Mouse (Mus musculus): Measurements from ENCODE around the gene Pdhx.

Pdhx gene

DNA sequence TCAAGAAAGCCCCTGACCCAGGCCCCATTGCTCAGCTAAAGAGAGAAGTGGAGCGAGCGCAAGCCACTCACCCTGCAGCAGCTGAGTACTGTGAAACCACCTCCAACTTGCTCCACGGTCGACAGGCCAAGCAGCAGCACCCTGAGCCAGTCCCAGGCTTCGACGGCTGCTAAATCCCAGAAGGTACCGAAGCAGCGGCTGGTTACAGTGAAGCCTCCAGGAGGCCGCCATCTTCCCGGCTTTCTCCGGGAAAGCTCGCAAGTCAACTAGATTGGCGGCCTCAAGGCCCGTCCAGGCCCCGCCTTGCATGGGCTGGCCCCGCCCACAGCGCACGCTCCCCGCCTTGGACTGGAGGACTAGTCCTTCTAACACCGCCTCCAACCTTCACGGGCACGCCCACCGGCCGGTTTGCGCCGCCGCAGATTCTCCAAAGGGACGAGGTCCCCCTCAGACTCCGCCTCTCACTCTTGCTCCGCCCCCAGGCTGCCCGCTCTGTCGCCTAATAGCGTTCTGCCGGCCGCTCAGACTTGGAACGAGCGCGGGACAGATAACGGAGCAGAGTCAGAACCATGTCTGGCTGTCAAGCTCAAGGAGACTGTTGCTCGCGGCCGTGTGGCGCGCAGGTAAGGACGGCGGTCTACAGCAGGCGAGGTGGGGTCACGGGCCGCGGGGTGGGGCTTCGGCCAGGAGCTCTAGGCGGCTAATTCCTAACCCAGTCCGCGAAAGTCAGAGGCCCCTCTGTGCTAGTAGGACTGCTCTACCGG lies at the start of gene Pdhx, which contains the start of gene Apip:
Pdhx (minus strand) TSS at position 295 of the 764 bp plus-strand sequence.
Apip (plus strand) TSS at position 457 of the 764 bp plus-strand sequence.
- DNase-seq (ENCODE audit: low spot score), result peak; percentile 100

DNA sequence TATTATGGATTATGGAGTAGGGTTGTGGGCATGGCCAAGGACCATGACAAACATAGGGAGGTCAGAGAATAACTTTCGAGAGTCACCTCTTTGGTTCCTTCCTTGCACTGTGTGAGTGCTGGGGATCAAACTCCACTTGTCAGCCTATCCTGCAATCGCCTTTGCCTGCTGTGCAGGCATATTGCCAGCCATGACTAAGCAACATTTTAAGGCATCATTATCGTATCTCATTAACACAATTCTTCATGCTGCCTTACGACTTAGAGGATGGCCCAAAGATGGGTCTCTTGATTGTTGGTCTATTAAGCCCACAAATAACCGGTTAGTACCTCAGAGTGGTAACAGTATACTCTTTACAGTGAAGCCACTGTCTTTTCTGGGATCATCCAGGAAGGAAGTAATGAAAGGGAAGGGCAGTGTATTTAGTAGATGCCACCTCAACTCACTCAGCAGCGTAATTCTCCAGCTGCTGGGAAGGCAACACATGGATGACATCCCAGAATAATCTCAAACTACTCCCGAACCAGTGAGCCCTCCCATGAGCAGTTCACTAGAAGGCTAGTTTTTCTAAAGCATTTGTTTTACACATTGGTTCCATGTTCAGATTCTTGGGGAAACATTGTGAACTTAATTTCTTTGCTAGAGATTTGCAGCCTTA lies 46.0 kb upstream of the Pdhx start:
- no peak for DNase-seq (ENCODE audit: low spot score)

DNA sequence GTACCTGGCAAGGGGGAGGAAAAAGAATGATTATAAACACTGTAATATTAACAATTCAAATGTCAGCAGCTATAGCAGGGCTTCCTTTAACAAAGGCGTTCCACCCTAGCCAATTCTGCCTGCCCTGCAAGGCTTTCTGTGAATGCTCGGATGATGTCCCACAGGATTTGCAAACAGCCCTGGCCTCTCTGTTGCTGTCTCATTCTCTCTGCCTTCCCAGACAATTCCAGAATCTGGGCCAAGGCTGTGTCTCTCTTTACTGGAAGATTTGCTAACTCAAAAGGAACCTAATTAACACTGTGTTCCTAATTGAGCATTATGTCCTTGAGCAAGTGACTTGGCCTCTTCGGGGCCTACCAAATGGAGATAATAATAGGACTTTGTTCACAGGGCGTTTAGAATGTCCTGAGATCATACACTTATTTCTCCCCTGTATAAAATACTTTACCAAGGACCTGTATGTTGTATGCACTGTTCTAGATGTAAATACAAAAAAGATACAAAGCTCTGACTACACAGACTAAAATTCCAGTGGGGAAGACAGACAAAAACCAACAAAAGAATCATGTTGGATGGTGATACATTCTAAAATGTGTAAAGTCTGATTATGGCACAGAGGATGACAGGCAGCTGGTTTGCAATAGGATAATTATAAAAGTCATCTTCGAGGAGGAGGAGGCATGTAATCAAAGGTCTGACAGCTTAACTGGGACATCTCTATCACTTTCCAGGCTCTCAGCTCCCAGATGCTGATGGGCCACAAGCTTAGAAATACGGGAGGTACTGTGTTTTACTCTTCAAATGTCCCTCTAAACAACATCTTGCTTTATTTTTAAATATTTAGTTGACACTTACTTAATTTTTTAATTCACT lies 45.2 kb upstream of the Pdhx start:
- no peak for DNase-seq (ENCODE audit: low spot score)

DNA sequence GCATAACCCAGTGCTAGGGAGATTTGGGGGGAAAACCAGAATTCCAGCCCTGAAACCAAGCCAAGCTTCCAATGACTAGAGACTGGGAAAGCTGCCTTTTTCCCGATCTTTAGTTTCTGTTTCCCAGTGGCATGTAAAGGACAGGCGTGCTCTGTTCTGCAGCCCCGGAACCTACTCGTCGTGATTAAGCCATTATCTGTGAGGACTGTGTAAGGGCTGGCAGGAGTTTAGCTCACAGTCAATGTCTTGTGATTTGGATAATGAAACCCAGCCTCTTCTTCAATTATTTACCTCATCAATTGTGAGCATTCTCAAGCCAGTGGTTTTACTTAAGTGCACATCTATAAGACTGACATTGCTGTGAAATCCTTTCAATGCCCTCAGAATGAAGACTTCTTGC lies 43.9 kb upstream of the Pdhx start:
- DNase-seq (ENCODE audit: low spot score), result peak; percentile 18

DNA sequence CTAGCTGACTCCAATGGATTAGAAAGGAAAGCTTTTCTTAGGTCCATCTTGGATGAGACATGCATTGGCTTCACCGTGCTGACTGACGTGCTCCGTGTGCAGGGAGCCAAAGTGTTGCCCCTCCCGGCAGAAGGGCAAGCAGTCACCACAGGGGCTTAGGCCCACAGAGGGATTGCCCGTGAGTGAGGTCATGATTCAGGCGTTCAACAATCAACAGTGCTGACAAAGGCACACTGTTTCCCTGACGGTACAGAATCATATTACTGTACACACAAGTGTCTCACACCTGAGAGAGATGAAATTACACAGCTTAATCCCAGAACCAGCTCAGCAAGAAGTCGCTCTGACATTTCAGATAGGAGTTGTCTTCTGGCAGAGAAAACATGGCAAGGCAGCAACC lies 38.4 kb upstream of the Pdhx start:
- DNase-seq (ENCODE audit: low spot score), result no peak

DNA sequence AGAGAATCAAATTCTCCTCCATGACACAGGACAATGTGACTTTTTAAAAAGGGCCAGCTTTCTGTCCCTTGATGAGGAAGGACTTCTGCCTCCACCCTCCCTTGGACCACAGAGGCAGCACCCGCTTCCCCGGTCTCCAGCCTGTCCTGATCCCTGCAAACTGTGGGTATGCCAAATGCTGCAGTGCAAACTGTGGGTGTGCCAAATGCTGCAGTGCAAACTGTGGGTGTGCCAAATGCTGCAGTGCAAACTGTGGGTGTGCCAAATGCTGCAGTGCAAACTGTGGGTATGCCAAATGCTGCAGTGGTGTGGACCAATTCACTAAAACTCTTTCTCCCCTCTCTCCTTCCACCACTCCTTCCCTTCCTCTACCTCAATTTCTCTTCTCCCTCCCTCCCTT lies 32.9 kb upstream of the Pdhx start:
- no peak for DNase-seq (ENCODE audit: low spot score)

DNA sequence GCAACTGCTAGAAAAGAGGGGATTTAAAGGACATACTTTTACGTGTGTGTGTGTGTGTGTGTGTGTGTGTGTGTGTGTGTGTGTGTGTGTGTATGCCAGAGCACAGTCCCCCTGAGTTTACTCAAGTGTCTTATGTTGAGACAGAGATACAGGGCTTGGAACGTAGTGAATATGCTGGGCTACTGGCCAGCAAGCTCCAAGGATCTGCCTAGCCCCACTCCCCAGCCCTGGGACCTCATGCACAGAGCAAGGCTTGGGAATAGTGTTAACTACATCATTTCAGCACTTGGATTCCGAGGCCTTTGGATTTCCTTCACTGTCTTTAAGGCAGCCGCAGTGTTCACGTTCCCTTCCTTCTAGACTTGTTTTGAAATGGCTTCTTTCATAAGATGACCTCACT lies 29.3 kb upstream of the Pdhx start:
- DNase-seq (ENCODE audit: low spot score), result no peak

DNA sequence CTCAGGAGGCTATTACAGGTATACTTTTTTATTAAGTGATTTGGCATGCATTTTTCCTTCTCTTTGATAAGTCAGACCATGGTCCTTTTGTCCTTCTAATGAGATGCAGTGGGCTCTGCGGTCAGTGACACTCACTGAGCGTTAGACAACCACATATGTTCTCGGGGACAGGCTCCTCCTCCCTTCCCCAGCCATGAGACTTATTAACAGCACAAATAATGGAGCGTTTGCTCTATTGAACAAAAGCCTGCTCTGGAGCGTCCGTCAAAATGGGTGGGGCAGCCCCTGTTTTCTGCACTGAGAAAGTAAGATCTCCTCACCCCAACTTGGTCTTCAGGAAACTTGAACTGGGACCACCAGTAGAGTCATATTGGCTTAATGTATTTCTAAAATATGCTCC lies 16.2 kb upstream of the Pdhx start:
- no peak for DNase-seq (ENCODE audit: low spot score)

DNA sequence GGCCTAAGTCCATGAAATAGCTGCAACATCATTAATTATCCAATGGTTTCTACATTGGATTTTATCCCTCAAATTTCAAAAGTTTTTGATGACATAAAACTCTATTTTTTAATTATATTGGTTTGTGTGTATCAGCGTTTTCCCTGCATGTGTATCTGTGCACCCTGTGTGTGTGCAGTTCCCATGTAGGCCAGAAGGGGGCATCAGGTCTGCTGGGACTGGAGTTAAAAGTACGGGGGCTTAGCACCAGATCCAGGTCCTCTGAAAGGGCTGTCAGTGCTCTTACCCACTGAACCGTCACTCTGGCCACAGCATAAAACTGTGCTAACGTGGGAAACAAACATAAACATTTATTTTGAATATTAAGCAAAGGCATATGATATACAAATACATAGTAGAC lies 14.8 kb upstream of the Pdhx start:
- DNase-seq (ENCODE audit: low spot score), result no peak

DNA sequence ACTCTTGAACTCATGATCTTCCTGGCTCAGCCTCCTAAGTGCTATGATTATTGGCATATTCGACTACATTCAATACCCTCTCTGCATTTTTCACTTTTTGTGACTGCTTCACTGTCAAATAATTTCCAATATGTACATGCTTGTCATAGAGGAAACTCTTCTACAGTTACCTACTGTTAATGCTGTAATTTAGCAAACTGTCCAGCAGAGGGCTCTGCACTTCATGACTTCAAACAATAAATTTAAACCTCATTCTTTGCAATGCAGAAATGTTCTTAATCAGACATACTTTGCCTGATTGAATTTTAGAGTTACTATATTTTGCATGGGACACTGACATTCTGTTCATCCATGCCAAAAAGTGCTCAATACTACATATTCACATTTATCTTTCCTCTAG lies 13.1 kb upstream of the Pdhx start:
- DNase-seq (ENCODE audit: low spot score), result peak; percentile 68

DNA sequence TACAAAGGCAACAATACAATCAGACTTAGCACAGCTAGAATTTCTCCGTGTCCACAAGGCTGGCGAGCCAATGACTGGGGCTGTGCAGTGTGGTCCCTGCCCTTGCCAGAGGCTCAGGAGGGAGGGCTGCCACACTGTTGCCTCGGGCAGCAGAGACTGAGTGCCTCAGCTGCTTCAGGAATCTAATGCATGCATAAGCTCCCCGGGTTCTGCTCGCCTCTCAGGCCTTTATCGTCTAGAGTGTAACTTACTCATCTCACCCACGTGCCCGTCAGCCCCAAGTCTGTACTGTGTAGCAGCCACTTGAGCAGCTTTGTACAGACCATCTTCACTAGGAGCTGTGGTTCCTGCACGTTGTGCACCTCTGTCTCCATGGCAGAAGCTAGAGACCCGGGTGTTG lies 12.3 kb upstream of the Pdhx start:
- DNase-seq (ENCODE audit: low spot score), result no peak

DNA sequence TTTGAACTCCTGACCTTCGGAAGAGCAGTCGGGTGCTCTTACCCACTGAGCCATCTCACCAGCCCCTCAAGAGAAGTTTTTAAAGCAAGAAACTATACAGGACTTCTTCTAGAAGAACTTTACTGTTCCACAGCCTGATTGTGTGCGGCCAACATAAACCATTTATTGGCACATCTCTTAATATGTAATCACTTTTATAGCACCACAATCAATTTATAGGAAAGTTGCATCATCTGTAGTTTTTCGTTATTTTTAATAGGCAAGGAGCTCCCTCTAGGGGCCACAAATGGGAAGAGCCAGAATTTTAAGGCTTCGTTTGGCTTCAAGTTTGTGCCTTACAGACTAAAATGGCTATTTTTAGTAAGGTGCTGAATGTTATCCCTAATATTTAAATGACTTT lies 11.1 kb upstream of the Pdhx start:
- peak; percentile 60 for DNase-seq (ENCODE audit: low spot score)

DNA sequence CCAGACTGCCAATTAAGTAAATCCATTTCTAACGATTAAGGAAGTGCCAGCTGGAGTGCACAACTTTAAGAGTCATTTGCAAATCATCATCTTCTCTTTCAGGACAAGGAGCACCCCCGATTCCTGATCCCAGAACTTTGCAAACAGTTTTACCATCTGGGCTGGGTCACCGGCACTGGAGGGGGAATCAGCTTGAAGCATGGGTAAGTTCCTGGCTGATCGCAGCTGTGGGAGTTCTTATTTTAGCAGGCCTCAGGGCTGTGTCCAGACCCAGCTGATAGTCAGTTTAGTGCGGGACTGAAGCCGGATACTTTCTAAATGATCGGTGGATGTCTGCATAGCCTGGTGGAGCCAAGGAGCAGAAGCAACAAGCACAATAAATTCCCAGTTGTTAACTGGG lies 9.5 kb upstream of the Pdhx start:
- DNase-seq (ENCODE audit: low spot score), result no peak

DNA sequence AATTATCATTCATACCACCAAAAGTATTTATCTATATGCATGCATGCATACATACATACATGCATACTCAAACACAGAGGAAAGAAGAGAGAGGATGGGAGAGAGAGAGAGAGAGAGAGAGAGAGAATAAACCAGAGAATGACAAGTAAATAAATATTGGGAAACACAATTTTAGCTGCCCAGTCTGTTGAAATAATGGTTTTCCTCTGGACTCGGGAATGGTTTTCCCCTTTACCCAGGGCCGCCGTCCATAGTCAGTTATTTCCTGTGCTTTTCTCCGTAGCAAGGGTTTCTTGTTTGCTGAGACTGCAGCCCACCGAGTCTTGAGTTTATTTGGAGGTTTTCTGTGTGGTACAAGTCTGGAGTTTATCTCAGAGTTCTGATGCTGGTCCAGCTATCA lies 8.4 kb upstream of the Pdhx start:
- DNase-seq (ENCODE audit: low spot score), result peak; percentile 54

DNA sequence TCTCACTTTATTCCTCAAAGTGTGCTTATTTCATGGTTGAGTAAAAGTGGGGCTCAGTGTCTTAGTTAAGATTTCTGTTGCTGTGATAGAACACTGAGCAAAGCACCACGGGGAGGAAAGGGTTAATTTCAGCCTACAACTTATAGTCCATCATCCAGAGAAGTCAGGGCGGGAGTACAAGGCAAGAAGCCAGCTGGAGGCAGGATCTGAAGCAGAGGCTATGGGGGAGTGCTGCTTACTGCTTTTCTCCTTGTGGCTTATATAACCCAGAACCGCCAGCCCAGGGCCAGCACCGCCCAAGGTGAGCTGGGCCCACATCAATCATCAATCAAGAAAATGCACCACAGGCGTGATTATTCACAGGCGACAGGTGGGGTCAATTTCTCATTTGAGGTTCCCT lies 7.8 kb upstream of the Pdhx start:
- no peak for DNase-seq (ENCODE audit: low spot score)

DNA sequence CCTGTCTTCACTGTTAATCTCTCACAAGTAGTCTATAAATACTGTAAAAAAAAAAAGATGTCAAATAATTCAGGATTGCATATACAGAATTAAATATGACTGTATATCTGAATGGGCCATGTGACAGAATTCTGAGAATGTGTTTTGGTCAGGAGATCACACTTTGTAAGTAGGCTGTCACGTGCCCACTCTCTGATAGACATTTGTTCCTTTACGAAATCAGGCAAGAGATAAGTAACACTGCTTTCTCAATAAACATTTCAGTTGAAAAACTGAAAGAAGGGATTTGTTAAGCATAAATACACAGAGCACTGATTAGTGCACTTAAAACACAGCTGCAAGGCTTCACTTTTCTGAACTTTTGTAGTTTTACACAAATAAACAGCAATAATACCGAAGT lies 2.7 kb downstream of the Pdhx start:
- no peak for DNase-seq (ENCODE audit: low spot score)

DNA sequence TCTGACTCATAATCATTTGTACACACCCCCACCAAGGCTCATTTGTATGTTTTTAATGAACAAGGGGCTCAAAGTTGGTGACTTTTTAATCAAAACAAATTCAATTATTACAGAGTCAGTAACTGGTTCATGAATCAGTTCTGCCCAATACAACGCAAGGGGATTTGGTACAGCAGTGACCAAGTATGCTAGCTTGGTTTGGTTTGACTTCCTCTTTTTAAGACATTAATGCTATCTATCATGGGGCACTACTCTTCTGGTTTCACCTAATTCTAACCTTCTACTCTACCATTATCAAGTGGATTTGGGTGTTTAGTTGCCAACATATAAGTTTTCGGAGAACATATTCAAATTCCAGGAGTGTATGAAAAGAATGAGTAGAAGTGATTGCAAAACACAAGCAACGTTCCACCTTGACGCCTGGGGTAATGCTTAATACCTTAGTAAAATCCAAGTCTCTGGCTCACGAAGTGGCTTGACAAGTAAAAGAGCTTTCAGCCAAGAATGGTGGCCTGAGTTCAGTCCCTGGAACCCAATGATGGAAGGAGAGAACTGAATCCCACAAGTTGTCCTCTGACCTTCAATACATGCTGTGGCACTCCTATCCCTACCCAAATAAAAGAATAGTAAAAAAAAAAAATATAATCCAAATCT lies 3.4 kb downstream of the Pdhx start:
- no peak for DNase-seq (ENCODE audit: low spot score)

DNA sequence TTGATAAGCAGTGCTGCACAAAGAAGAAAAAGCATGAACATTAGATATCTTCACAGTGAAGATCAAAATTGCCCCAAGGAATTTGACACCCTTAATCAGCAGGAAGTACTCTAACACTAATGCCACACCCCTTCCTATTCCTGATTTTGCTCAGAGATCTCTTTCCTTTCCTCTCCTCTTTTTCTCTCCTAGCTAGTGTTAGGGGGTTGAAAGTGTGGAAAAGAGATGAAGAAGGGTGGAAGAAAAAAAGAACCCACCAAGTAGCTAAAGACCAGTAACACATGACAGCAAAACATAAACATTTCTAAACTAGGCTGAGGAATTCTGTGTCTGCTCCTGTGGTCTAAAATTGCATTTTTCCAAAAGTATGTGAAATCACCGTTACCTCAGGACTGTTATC lies 4.7 kb downstream of the Pdhx start:
- no peak for DNase-seq (ENCODE audit: low spot score)

DNA sequence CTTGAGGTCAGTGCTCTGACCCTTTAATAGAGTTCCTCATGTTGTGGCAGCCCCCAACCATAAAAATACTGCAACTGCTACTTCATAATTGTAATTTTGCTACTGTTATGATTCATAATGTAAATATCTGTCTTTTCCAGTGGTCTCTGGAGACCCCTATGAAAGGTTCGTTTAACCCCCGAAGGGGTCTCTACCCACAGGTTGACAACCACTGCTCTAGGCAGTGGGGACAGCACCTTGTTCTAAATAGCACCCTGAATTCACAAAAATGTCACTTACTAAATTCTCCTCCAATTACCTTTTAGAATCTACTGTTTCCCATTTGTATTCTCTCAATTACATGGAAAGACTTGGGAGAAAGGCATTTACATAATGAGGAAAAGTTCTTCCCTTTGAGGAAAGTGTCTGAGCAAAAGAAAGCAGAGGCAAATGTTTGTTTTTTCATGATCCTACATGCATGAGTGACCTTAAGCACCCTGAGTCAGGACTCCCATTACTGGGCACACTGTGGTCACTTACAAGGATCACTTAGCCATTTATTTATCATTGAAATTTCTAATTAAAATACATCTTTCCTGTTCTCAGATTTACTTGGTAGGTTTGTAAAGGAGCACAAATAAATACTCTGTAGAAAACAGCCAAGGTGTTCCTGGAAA lies 5.6 kb downstream of the Pdhx start:
- DNase-seq (ENCODE audit: low spot score), result no peak

DNA sequence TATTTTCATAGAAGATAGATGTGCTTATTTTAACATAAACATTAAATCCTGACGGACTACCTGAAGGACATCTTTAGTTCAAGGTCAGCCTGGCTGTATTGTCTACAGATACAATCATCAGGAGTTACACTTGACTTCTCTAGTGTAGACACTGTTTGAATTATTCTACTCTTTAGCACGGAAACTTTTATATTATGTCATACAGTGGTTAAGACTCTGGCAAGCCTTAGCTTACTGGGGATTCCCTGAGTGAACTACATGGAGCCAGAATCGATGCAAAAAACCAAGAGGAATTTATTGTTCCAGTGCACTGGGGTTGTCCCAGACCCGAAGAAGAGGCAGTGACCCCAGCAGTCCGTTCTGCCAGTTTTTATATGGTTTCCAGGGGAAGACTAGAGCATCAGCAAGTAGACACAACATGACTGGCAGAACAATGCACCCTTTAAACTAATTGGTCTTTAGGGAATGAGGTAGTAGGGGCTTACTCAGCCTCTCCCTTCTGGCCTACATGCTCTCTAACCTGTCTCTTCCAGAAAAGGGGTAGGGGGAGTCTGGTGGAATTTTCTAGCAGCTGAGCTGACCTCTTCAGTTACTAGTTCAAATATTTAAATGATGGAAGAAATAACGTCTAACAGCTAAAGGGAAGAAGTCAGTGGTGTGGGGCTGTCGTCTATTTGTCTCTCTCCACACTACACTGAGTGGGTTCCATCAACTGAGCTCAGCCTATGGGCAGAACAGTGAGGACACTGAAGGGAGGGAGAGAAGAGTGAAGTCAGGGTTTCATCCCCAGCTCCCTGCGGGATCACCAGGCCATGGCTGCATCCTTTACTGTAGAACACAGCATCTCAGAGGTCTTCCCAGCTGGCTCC lies 6.4 kb downstream of the Pdhx start:
- DNase-seq (ENCODE audit: low spot score), result no peak

DNA sequence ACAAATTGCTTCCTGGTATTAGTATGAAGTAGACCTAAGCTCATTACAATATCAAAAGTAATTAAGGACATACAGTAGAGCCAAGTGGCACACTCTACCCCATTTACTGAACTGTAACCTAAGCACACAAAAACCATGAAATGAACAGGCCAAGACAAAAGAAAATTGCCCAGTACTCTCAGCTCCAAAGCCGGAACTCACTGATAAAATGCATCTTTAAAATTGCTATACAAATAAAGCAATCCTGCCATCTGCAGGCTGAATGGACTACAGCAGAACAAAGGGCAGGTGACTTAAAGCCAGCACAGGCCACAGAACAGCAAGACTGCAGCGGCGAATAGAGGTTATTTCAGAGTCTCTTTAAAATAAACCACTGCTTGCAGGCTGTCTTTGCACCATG lies 10.4 kb downstream of the Pdhx start:
- peak; percentile 73 for DNase-seq (ENCODE audit: low spot score)

Data from adipocyte (in vitro differentiated cells).